Mouse (Mus musculus): ENCODE measurements around the gene Brsk1. TPM values are rescaled to one million over a fixed set of nuclear protein-coding genes. Genes with fewer than 3 reads are reported as not detected.

Brsk1 gene
- polyA plus RNA-seq, 1 experiment from 2014 or later, result 7.1 TPM

DNA sequence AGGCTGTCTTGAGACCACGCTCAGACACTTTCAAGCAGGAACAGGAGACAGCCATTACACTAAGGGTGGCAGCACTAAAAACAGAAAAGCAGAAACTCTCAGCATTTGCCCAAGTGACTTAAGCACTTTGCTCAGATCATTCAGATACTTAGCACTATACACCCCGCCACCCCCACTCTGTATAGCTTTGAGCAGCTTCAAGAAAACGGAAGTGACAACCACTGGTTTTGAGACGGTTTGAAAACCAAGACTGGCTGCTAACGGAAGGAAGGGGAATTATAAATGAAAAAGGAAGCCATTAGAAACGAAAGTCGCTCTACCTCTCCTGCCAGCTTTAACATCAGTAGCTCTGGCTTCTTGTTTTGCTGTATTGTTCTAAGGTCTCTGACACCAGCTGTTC, 36.6 kb upstream of the Brsk1 start:
- WGBS, result 87% methylated on average over 7 of the region's 7 CpGs

DNA sequence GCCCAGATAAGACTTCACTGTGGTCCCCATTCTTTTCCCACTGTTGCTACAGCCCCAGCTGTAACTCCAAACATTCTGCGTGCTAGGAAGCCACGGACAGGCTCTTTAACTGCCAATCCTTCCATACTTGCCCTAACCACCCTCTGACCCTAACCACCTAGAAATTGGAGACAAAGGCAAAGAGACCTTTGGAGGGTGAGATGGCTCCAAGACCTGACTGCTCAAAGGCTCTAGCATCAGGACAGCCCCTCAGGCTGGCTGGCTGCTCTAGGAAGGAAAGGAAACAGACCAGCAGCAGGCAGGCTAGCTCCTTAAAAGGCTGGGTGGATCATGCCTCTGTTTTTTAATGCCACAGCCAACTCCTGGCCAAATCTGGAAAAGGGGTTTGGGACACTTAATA, 36.2 kb upstream of the Brsk1 start:
- WGBS, result 87% methylated on average over 2 of the region's 2 CpGs
- Histone ChIP-seq H3K9ac (ENCODE audit: low read depth, low read length) (no peak overlapping the region), H3K27me3 (replicated peaks; ENCODE audit: control insufficient read depth, insufficient read depth, low read length) (no peaks in the 10 kb centered on the region), H3K4me2 (ENCODE audit: low read length) (no peak overlapping the region), H3K4me3 (ENCODE audit: low read length) (no peak overlapping the region), H3K4me1 (ENCODE audit: control insufficient read depth, insufficient read depth, low read depth, low read length) (peaks cover 27% of the 10 kb centered on the region), H3K36me3 (ENCODE audit: control insufficient read depth, insufficient read depth, low read length) (no peaks in the 10 kb centered on the region), H3K27ac (ENCODE audit: low read depth, low read length) (no peak overlapping the region), H3K9me3 (ENCODE audit: control insufficient read depth, low read length) (no peaks in the 10 kb centered on the region)
- no peak for ATAC-seq

More for the DNA sequence above, 36.6 kb upstream of the Brsk1 start:
- H3K27me3 ChIP-seq (replicated peaks; ENCODE audit: control insufficient read depth, insufficient read depth, low read length), result no peaks in the 10 kb centered on the region
- H3K4me3 ChIP-seq (ENCODE audit: low read length), result no peak overlapping the region
- no peaks in the 10 kb centered on the region for H3K9me3 ChIP-seq (ENCODE audit: control insufficient read depth, low read length)
- H3K4me2 ChIP-seq (ENCODE audit: low read length), result no peak overlapping the region
- no peaks in the 10 kb centered on the region for H3K36me3 ChIP-seq (ENCODE audit: control insufficient read depth, insufficient read depth, low read length)
- H3K27ac ChIP-seq (ENCODE audit: low read depth, low read length), result no peak overlapping the region
- no peak for ATAC-seq
- H3K9ac ChIP-seq (ENCODE audit: low read depth, low read length), result no peak overlapping the region
- H3K4me1 ChIP-seq (ENCODE audit: control insufficient read depth, insufficient read depth, low read depth, low read length), result peaks cover 27% of the 10 kb centered on the region

DNA sequence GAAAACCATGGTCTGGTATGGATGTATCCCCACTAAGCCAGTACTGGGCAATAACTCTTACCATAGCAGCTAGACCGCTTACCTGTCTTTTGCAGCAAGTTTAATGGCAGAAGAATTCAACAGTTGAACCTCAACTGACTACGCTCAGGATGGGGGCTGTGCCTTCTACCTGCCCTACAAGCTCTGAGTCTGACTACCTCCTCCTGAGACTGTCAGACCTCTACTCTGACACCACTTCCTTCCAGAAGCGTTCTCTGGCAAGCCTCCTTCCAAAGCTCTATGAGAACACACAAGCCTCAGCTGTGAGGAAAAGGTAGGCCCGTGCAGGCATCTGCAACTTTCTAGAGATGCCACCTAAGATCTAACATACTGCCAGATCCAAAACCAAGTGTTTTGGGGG, 35.0 kb upstream of the Brsk1 start:
- Histone ChIP-seq H3K4me1 (ENCODE audit: control insufficient read depth, insufficient read depth, low read depth, low read length) (peaks cover 33% of the 10 kb centered on the region), H3K27me3 (replicated peaks; ENCODE audit: control insufficient read depth, insufficient read depth, low read length) (no peaks in the 10 kb centered on the region), H3K9ac (ENCODE audit: low read depth, low read length) (no peak overlapping the region), H3K27ac (ENCODE audit: low read depth, low read length) (no peak overlapping the region), H3K9me3 (ENCODE audit: control insufficient read depth, low read length) (no peaks in the 10 kb centered on the region), H3K4me3 (ENCODE audit: low read length) (no peak overlapping the region), H3K36me3 (ENCODE audit: control insufficient read depth, insufficient read depth, low read length) (no peaks in the 10 kb centered on the region), H3K4me2 (ENCODE audit: low read length) (no peak overlapping the region)
- 92% methylated on average over 4 of the region's 4 CpGs for WGBS
- ATAC-seq, result no peak

DNA sequence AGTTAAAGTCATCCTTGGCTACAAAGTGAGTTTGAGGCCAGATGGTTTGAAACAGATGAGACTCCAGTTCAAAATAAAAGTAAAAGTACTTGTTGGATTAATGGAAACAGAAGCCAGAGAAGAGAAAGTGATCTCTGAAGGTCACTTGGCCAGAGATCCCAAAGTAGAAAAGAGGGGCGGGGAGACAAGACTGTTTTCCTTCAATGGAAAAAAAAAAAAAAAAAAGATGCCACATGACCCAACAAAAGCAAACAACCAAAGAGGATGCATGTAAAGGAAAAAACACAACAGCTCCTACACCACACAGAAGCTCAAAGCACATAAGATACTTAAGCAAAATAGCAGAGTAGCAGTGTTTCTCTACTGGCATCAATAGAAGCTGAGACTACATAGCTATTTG, 34.5 kb upstream of the Brsk1 start:
- no peak overlapping the region for H3K4me3 ChIP-seq (ENCODE audit: low read length)
- no peaks in the 10 kb centered on the region for H3K9me3 ChIP-seq (ENCODE audit: control insufficient read depth, low read length)
- no peak overlapping the region for H3K4me2 ChIP-seq (ENCODE audit: low read length)
- peaks cover 33% of the 10 kb centered on the region for H3K4me1 ChIP-seq (ENCODE audit: control insufficient read depth, insufficient read depth, low read depth, low read length)
- H3K27ac ChIP-seq (ENCODE audit: low read depth, low read length), result no peak overlapping the region
- no peak overlapping the region for H3K9ac ChIP-seq (ENCODE audit: low read depth, low read length)
- H3K27me3 ChIP-seq (replicated peaks; ENCODE audit: control insufficient read depth, insufficient read depth, low read length), result no peaks in the 10 kb centered on the region
- WGBS, result 86% methylated on average over 1 of the region's 1 CpGs
- no peaks in the 10 kb centered on the region for H3K36me3 ChIP-seq (ENCODE audit: control insufficient read depth, insufficient read depth, low read length)
- ATAC-seq, result no peak

DNA sequence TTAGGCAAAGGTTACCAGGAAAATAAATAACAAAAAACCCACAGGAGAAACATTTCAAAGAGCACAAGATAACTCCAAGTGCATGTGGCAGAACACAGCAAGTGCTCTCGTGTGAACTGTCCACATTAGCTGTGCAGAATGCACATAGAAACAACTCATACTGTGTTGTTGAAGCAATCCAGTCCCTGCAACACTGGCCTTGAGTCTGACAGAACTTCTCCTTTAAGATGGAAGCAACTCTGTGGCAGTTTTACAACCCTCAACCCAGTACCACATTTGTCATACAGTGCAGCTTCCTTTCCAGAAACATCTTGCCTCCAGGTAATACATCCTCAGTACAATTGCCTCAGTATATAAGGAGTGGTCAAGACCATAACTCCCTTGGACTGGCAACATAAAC, 33.6 kb upstream of the Brsk1 start:
- no peak for ATAC-seq
- WGBS, result 64% methylated on average over 1 of the region's 1 CpGs
- Histone ChIP-seq H3K4me3 (ENCODE audit: low read length) (no peak overlapping the region; the same call in 1 of the 2 replicates), H3K4me1 (ENCODE audit: control insufficient read depth, insufficient read depth, low read depth, low read length) (peaks cover 33% of the 10 kb centered on the region), H3K9ac (ENCODE audit: low read depth, low read length) (peak overlapping the region; percentile 6; the same call in 1 of the 2 replicates), H3K27ac (ENCODE audit: low read depth, low read length) (no peak overlapping the region), H3K9me3 (ENCODE audit: control insufficient read depth, low read length) (no peaks in the 10 kb centered on the region), H3K4me2 (ENCODE audit: low read length) (peak overlapping the region; percentile 94), H3K27me3 (replicated peaks; ENCODE audit: control insufficient read depth, insufficient read depth, low read length) (no peaks in the 10 kb centered on the region), H3K36me3 (ENCODE audit: control insufficient read depth, insufficient read depth, low read length) (no peaks in the 10 kb centered on the region)

DNA sequence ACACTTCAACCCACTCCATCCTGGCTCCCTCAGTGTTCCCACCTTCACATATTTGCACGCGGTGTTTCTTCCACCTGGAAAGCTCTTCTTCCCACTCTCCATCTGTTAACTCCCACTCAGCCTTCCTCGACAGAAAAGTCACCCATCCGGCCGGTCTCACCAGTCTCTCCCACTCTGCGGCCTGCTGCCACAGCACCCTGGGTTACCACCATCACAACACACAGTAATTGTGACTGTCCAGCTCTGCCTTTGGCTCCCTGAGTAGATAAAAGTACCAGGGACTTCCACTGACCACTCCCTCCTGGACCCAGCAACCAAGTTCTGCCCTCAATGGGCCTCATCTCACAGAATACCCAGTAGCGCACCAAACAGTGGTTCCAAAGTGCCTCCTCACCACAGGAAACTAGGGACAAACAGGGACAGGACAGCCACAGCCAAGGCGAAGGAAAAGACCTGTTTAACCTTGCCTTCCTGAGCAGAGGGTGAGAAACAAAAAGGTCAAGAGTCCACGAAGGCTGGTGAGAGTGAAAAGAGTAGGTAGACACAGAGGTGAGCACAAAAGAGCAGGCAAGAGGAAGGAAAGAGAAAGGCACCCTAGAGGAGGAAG, 32.8 kb upstream of the Brsk1 start:
- peaks cover 33% of the 10 kb centered on the region for H3K4me1 ChIP-seq (ENCODE audit: control insufficient read depth, insufficient read depth, low read depth, low read length)
- H3K9me3 ChIP-seq (ENCODE audit: control insufficient read depth, low read length), result no peaks in the 10 kb centered on the region
- no peak for ATAC-seq
- H3K4me2 ChIP-seq (ENCODE audit: low read length), result peak overlapping the region; percentile 94
- H3K36me3 ChIP-seq (ENCODE audit: control insufficient read depth, insufficient read depth, low read length), result no peaks in the 10 kb centered on the region
- no peaks in the 10 kb centered on the region for H3K27me3 ChIP-seq (replicated peaks; ENCODE audit: control insufficient read depth, insufficient read depth, low read length)
- peak overlapping the region; percentile 95 for H3K27ac ChIP-seq (ENCODE audit: low read depth, low read length)
- H3K9ac ChIP-seq (ENCODE audit: low read depth, low read length), result peak overlapping the region; percentile 98
- H3K4me3 ChIP-seq (ENCODE audit: low read length), result peak overlapping the region; percentile 83
- 54% methylated on average over 9 of the region's 9 CpGs for WGBS

DNA sequence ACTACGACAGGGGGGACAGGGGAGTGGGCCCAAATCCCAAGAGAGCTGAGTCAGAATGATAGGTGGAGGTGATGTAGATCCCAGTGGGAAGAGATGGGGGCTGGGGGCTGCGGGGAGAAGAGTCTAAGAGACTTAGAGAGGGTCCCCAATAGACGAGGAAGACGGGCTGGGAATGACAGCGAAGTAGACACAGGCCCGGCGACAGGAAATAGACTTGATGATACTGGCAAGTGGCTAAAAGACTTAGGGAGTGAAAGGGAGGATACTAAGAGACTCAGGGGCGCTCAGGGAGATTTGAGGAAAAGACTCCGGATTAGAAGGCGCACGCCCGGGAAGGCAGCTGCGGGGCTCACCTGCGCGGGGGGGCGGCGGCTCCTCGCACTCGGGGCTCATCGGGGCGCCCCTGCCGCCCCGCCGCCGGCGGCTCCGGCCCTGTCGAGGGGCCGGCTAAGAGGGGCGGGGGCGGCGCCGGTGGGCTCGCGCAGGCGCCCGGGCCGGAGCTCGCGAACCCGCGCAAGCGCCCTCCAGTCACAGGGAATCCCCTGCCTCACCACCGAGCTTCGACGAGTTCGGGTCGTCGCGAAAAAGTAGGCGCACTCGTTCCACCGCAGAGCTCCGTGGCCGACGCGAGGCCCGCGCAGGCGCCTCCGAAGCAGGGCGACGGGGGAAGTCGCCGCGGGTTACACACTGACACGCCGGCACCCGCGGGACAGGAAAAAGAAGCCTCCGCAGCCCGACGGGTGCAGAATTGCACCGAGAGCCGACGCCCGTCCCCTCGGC, 32.1 kb upstream of the Brsk1 start:
- WGBS, result under 1% methylated on average over 53 of the region's 78 CpGs
- peaks cover 33% of the 10 kb centered on the region for H3K4me1 ChIP-seq (ENCODE audit: control insufficient read depth, insufficient read depth, low read depth, low read length)
- no peaks in the 10 kb centered on the region for H3K36me3 ChIP-seq (ENCODE audit: control insufficient read depth, insufficient read depth, low read length)
- H3K9me3 ChIP-seq (ENCODE audit: control insufficient read depth, low read length), result no peaks in the 10 kb centered on the region
- H3K9ac ChIP-seq (ENCODE audit: low read depth, low read length), result peak overlapping the region; percentile 98
- peak overlapping the region; percentile 94 for H3K4me2 ChIP-seq (ENCODE audit: low read length)
- peak; percentile 66 for ATAC-seq
- H3K27me3 ChIP-seq (replicated peaks; ENCODE audit: control insufficient read depth, insufficient read depth, low read length), result no peaks in the 10 kb centered on the region
- peak overlapping the region; percentile 95 for H3K27ac ChIP-seq (ENCODE audit: low read depth, low read length)
- peak overlapping the region; percentile 83 for H3K4me3 ChIP-seq (ENCODE audit: low read length)

DNA sequence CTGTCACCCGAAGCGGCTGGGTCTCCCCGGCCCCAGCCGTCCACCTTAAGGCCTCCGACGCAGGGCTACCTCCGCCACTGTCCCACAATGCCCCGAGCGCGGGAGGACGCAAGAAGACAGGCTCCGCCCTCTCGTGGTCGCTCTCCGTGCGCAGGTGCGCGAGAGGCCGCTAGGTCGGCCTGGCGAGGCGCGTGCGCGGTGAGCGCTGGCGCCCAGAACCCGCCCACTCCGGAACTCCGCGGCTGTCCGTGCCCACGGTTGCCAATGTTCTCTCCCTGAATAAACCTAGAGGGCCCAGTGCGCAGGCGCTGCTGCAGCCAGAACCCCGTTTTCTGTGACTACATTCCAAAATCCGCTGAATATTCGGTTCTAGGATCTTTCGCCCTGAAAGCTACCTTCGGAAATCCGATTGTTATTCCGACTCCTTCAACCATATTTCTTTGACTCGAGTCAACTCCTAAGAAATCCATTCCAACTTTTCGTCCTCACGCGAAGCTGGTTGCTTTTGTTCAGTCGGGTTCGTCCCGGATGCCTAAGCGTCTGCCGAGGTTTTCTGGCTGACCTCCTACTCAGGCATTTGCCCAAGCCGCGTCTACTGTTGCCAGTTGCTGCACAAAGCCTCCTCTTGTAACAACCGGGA, 31.4 kb upstream of the Brsk1 start, which contains the start of gene Ppp6r1:
TSS of gene Ppp6r1 (minus strand) at position 108 of the 640 bp plus-strand sequence.
- peak; percentile 97 for ATAC-seq
- Histone ChIP-seq H3K27me3 (replicated peaks; ENCODE audit: control insufficient read depth, insufficient read depth, low read length) (no peaks in the 10 kb centered on the region), H3K4me1 (ENCODE audit: control insufficient read depth, insufficient read depth, low read depth, low read length) (peaks cover 33% of the 10 kb centered on the region), H3K9me3 (ENCODE audit: control insufficient read depth, low read length) (no peaks in the 10 kb centered on the region), H3K27ac (ENCODE audit: low read depth, low read length) (peak within 1 kb of the TSS; percentile 95), H3K4me2 (ENCODE audit: low read length) (peak within 1 kb of the TSS; percentile 94), H3K9ac (ENCODE audit: low read depth, low read length) (peak within 1 kb of the TSS; percentile 98), H3K4me3 (ENCODE audit: low read length) (peak within 1 kb of the TSS; percentile 83), H3K36me3 (ENCODE audit: control insufficient read depth, insufficient read depth, low read length) (no peaks in the 10 kb centered on the region)
- under 1% methylated on average over 54 of the region's 54 CpGs for WGBS

DNA sequence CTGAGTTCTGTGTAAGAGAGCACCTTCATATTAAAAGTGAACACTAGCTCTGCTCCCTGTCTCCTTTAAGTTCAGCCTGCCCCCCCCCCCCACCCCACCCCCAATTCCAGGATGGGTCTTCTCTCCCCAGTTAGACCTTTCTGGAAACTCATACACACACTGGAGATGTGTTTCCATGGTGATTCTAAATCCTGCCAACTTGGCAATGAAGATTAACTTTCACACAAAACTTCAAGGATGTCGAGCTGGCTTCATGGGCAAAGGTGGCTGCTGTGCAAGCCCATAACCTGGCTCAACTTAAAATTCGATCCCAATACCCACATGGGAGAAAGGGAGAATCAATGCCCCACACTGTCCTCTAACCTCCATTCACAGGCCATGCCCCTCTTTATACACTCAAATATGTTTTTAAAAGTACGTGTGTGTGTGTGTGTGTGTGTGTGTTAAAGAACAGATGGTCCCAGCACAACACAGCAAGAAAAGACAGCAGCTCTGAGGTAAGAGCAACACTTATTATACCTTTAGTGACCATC, 30.4 kb upstream of the Brsk1 start:
- no peaks in the 10 kb centered on the region for H3K9me3 ChIP-seq (ENCODE audit: control insufficient read depth, low read length)

More for the DNA sequence above, 30.4 kb upstream of the Brsk1 start:
- Histone ChIP-seq H3K4me1 (ENCODE audit: control insufficient read depth, insufficient read depth, low read depth, low read length) (peaks cover 33% of the 10 kb centered on the region), H3K4me2 (ENCODE audit: low read length) (peak overlapping the region; percentile 94), H3K27me3 (replicated peaks; ENCODE audit: control insufficient read depth, insufficient read depth, low read length) (no peaks in the 10 kb centered on the region), H3K27ac (ENCODE audit: low read depth, low read length) (peak overlapping the region; percentile 95), H3K36me3 (ENCODE audit: control insufficient read depth, insufficient read depth, low read length) (no peaks in the 10 kb centered on the region; the same call in 1 of the 2 replicates), H3K9ac (ENCODE audit: low read depth, low read length) (peak overlapping the region; percentile 73), H3K4me3 (ENCODE audit: low read length) (peak overlapping the region; percentile 83)
- 32% methylated on average over 3 of the region's 3 CpGs for WGBS
- no peak for ATAC-seq

Data from hindbrain, embryonic 16.5 days (tissue).